Mouse (Mus musculus): Measurements from ENCODE around the gene Mthfd1l.

The Mthfd1l gene

GRCm38 (mm10) chr10:4085363-4086141 lies 112.6 kb downstream of the Mthfd1l start:
- no peak for DNase-seq

- DNase-seq, result no peak
These were observed 114.6 kb downstream of the Mthfd1l start for GRCm38 (mm10) chr10:4087563-4087962.

- DNase-seq, result peak in 1 of 2 experiments; percentile 32
These were observed 116.0 kb downstream of the Mthfd1l start for GRCm38 (mm10) chr10:4088744-4089414.

- DNase-seq, result no peak
These were observed 117.0 kb downstream of the Mthfd1l start for GRCm38 (mm10) chr10:4089885-4090284.

- no peak for DNase-seq
These were observed 120.1 kb downstream of the Mthfd1l start for GRCm38 (mm10) chr10:4092990-4093389.

- DNase-seq, result no peak
These were observed 121.3 kb downstream of the Mthfd1l start for GRCm38 (mm10) chr10:4094093-4094817.

- DNase-seq, result no peak
These were observed 123.2 kb downstream of the Mthfd1l start for GRCm38 (mm10) chr10:4096151-4096550.

GRCm38 (mm10) chr10:4100007-4100406 lies 127.1 kb downstream of the Mthfd1l start:
- DNase-seq, result no peak

- peak; percentile 46 to 71 for DNase-seq
These were observed 133.0 kb downstream of the Mthfd1l start for GRCm38 (mm10) chr10:4105676-4106528.

GRCm38 (mm10) chr10:4107661-4108338 lies 134.9 kb downstream of the Mthfd1l start:
- DNase-seq, result peak; percentile 53 to 77

GRCm38 (mm10) chr10:4108462-4108861 lies 135.5 kb downstream of the Mthfd1l start:
- DNase-seq, result no peak

GRCm38 (mm10) chr10:4111095-4111794 lies 138.3 kb downstream of the Mthfd1l start:
- peak; percentile 22 to 65 for DNase-seq

GRCm38 (mm10) chr10:4111795-4112139 lies 138.8 kb downstream of the Mthfd1l start:
- peak in 1 of 2 experiments; percentile 18 for DNase-seq

GRCm38 (mm10) chr10:4112611-4113327 lies 139.9 kb downstream of the Mthfd1l start:
- DNase-seq, result peak in 1 of 2 experiments; percentile 36

- no peak for DNase-seq
These were observed 140.4 kb downstream of the Mthfd1l start for GRCm38 (mm10) chr10:4113328-4113658.

- no peak for DNase-seq
These were observed 143.7 kb downstream of the Mthfd1l start for GRCm38 (mm10) chr10:4116653-4117052.

- no peak for DNase-seq
These were observed 144.2 kb downstream of the Mthfd1l start for GRCm38 (mm10) chr10:4117091-4117490.

GRCm38 (mm10) chr10:4119287-4119686 lies 146.4 kb downstream of the Mthfd1l start:
- DNase-seq, result no peak

GRCm38 (mm10) chr10:4120708-4121107 lies 147.8 kb downstream of the Mthfd1l start:
- DNase-seq, result peak; percentile 66 to 79

- no peak for DNase-seq
These were observed 148.3 kb downstream of the Mthfd1l start for GRCm38 (mm10) chr10:4121197-4121596.
